Mouse (Mus musculus) cerebellum, adult 2 months (tissue): Measurements from ENCODE around the gene Mast2.

Experiments
- CTCF ChIP-seq: fragments of 200-500 bp; IDR thresholded peaks from 2 replicates; pipeline ENCODE4 v1.5.1; 2011; ENCODE audit warnings: low read depth, mild to moderate bottlenecking, control low read depth, low read length, moderate library complexity, borderline replicate concordance; ENCODE audit not compliant: insufficient read depth
- POLR2A ChIP-seq: fragments of 200-500 bp; IDR thresholded peaks from 2 replicates; pipeline ENCODE4 v1.6.1; 2011; ENCODE audit warnings: low read length, control low read depth, borderline replicate concordance; ENCODE audit not compliant: insufficient read depth

DNA sequence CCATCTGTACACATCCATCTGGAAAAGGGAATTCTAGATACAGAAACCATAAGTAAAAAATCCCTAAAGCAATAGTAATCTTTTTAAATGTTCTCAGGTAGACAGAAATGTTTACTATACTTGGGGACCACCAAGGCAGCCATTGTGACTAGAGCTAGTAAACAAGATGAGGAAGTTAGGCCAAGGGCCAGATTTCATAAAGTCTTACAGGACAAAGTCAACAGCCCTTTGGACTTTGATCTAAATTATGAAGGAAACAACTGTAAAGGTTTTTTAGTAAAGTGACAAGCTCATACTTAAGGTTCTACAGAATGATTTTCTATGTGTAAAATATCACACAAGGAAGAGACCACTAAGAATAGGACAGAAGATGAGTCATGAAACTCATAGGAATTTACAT is 14.0 kb downstream of the Mast2 start:
- no peak for TF ChIP-seq CTCF
- TF ChIP-seq POLR2A: no peak
